Mouse (Mus musculus) megakaryocyte-erythroid progenitor cell, adult 5-6 weeks (primary cell): ENCODE measurements at regions not wholly inside any gene's neighbourhood (a gene's known extent, or its start where the extent isn't known, plus 50 kb on each side); places are given as distances from the start of the nearest gene placed in this dataset.

ENCODE experiments used
- ATAC-seq: replicated peaks from 2 replicates; pipeline ENCODE4 v1.8.0; 2016; ENCODE audit warnings: mild to moderate bottlenecking, inconsistent platforms; ENCODE audit not compliant: severe bottlenecking, poor library complexity, low FRiP score, low TSS enrichment

DNA sequence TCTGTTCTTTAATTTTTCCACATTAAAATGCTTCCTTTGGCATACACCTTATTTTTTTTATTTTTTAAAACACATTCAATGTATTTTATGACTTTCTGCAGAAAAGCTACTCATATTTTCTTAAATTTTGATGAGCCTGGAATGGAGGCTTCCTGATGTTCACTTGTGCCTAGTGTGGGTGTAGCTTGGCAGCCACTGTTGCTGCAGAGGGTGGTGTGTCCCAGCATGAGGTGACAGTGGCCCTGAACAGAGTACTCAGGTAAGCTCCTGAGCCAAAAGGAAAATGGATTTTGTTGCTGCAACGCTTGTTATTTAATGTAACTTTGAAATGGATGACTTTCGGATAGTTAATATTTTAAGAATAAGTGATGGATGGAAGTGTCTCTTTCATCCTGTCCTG lies 170.6 kb downstream of the Eipr1 start:
- no peak for ATAC-seq

DNA sequence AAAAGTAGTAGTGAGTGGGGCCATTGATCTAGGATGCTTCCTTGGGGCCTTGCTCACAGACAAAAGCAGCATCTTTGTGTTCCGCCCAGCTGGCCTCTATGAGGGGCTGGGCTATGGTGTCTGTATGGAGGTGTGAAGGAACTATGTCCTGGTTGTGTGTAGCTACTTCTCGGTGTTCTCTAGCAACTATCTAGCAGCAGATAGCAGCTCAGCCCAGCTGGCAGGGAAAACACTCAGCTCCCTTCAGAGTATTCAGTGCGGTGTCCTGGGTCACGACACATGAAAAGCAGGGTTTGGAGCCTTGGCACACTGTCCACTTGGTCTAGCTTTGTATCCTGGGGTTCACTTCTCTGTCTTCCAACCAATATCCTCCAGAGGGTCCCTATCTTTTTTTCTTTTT lies 173.6 kb downstream of the Eipr1 start:
- no peak for ATAC-seq

DNA sequence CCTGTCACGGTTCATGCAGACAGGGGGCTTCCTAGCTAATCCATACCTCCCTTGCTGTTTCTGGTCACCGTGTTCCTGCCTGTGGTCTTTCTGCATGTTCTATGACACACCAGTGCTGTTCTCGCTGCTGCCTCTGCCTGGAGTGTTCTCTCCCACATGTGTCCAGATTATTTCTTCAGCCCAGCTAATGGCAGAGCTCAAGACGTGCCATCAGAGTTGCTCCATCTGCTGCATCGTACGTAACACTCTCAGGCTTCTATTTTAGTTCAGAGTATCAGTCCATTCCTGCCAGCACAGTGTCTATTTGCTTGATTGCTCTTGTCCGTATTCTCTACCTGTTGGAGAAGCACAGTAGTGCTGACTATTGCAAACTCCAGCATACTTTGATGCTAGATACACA lies 188.3 kb downstream of the Eipr1 start:
- no peak for ATAC-seq

DNA sequence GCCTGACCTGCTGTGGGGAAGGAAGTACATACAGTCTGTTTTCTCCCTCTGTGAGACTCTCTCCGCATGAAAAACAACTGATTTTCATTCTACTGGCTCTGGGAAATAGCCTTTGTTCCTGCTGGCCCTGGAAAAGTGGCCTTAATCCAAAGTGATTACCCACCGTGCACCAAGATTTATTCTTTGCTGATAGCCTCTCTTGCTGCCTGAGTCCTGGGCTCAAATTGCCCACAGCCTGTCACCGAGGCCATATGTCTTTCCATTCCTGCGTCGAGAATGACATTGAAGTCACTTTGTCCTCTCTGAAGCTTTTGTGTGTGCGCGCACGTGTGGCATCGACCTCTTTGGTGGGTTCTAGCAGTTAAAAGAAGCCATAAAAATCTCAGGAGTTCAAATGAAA lies 197.3 kb downstream of the Eipr1 start:
- ATAC-seq = no peak

DNA sequence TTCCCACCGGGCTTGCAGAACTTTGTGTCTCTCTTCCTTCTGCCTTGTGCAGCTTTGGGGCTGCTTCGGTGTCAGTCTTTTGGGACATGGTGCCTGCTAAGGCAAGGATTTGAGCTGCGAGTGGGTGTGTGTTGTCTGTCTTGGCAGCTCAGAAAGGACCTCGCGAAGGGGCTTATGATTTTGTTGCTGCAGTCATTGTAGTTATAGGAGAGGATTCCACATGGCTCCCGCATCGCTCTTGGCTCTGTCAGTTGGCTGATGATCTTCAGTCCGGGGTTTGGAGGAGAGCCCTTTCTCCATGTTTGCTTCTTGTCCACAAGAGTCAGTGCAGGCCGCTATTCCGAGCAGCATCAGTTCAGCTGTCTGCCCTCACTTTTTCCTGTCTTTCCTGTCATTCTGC lies 197.7 kb downstream of the Eipr1 start:
- no peak for ATAC-seq

DNA sequence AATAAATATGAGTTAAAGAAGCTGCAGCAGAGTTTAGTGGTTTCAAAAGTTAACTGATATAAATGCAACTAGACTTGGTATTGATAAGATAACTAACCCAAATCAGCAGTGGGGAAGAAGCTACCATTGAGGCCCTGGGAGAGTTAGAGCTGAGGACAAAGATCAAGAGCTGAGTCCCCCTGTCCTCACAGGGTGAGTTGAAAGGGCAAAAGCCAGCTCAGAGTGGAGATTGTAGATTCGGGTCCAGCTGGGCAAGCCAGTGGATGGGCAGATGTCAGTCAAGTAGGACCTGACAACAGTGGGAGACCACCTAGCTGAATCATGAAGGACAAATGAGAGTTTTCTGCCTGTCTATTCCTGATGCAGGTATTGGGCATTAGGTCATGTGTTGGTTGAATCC lies 205.6 kb downstream of the Eipr1 start:
- no peak for ATAC-seq

DNA sequence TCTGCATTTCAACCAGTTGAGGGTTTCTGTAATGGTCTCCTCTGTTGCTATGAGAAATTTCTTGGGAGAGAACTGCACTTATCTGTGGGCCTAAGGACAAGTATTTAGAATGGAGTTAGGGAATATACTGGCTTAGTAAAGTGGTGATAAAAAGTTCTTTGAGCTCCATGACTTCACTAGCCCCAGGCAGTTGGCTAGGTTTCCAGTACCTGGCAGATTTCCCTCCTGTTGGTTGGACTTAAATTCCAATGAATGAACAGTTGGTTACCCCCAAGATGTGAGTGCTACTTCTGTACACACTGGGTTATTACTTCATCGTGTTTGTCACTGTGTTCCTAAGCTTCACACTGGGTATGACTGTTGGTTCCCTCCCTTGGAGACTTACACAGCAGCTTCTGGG lies 207.1 kb downstream of the Eipr1 start:
- ATAC-seq = no peak

DNA sequence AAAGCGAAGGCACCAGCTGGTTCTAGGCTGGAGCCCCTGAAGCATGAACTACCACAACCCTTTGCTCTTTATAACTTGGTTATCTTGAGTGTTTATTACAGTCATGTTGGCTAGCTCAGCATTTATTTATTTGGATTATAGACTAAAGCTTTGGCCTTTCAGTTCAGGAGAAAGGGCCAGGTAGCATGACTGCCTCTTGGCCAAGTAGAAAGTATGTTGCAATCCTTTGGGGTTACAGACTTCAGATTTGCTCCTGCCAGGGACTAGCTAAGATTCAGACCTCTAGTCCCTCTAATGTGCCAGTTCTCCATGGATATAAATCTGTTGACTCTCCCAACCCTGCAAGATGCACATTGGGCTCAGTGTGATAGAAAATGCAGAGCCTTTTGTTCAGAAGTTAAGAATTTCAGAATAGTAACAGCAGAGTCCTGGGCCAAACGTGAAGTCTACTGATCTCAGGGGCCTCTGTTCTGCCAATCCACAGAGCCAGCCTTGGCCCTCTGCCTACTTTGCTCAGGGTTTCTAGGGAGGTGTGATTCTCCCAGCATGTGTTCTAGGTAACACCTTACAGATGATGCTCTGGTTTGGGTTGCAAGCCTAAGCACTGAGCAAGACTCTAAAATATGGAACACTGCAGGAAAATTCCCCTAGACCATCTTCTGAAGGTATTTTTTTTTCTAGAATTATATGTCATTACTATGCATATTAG lies 218.2 kb downstream of the Eipr1 start:
- ATAC-seq = no peak

DNA sequence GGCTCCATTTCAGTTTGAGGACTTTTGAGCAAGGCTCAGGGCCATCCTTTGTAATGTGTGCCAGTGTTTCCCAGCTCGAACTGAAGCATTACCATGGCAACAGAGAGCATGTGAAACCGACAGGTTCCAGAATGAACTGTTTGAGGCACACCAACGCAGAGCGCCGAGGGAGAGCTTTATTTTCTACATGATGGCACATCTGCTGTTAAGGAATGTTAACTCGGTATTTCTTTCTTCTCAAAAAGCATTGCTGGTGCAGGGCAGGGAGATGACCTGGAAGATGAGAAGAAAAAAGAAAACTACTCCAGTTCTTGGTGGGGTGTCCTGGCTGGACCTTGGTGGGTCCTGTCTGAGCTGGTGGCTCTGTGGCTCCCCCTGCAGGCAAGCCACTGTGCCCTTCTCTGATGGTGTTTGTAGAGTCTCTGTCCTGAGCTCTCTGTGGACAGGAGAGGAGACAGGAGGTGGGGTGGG lies 223.0 kb downstream of the Eipr1 start:
- ATAC-seq = no peak

DNA sequence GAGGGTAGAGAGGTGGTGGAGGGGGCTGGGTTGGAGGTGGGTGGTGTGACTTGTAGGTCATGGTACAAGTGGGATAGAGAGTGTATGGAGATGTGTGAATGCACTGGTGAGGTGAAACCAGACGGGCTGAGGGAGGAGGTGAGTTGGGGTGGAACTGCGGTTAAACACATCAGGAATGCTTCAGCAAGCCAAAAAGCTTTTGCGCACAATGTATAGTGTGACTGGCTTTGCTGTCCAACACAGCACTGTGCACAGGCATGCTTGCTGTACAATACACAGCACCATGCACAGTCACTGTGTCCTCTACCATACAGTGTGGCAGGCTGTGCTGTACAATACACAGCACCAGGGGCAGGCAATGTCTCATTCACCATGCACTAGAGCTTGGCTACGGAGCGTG lies 223.6 kb downstream of the Eipr1 start:
- ATAC-seq = no peak

DNA sequence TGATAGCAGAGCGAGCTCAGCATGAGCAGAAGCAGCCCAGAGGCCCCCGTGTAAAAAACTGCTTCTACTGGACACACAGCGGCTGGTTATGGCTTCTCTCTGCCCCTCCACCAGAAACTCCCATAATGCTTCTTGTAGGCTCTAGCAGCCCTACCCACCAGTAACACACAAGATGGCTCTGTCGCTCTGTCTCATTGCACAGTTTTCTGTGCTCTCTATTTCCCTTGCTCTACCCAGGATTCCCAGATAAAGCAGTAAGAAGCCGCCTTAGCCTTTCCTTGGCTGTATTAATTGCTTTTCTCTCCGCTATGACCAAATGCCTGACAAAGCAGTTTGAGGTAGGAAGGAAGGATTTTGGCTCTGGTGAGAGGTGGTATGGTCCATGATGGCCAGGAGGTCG lies 228.1 kb downstream of the Eipr1 start:
- ATAC-seq = no peak

DNA sequence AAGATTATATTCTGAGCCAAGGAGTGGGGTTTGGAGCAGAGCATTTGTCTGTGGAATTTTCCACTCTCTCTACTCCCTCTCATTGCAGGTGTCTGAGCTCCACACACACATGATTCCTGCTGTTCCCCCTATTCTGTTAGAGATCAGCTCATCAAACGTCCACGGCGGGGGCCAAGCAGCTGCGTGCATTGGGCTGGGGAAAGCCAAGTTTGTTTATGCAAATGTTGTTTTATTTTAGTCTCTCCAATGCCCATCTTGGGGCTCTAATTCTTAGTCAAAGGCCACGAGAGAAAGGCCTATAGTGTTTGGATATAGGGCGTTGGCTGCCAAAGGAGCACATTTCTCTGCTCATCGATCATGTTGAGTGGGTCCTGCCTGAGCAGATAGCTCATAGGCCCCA lies 234.6 kb downstream of the Eipr1 start:
- ATAC-seq = no peak

DNA sequence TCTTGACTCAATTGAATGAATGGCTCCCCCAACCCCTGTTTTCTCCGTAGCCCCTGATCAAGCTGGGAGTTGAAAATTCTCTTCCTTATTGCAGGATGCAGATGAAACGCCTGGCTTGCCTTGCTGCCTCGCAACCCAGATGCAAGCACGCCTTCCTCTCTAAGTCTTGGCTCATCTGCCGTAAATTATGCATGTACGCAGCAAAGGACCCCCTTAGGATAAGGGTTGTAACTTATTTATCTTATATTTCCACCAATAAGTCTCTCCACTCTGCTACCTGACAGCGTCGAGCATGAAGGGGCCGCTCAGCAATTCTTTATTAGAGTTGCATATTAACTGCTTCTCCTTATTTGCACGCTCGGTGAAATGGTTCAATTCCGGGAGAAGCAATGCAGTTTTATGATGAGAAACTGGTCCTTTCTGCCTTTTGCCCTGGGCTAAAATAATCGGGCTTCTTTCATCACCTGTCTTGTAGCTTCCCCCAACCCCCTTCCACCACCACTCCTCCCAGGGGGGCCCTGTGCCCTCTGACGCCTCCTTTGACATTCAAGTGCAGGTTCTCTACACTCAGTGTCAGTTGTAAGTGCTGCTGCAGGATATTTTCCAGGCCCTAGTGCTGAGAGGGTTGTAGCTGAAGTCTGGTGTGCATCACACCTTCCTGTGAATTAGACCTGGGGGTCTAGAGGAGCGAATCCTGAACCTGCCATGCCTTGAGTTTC lies 246.0 kb downstream of the Eipr1 start:
- ATAC-seq = no peak

DNA sequence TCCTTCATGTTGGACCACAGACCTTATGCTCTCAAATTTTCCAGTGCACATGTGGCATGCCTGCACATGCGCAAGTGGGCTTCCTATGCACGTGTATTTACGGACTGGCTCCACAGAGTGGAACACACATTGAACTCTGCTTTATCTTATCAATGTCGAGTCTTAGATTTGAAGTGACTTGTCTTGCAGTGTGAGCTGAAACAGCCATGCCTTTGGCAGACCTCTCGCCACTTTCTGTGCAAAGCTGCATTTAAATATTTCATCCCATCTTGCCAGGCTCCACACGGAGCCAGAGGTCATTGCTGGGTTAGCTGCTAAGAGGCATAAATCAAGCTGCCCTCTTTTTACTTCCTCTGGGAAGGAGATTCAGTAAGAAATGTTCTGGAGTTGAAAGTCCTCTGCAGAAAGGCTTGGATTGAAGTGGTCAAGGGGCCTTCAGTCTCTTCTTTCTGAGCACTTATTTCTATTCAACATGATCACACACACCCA lies 248.4 kb downstream of the Eipr1 start:
- no peak for ATAC-seq

DNA sequence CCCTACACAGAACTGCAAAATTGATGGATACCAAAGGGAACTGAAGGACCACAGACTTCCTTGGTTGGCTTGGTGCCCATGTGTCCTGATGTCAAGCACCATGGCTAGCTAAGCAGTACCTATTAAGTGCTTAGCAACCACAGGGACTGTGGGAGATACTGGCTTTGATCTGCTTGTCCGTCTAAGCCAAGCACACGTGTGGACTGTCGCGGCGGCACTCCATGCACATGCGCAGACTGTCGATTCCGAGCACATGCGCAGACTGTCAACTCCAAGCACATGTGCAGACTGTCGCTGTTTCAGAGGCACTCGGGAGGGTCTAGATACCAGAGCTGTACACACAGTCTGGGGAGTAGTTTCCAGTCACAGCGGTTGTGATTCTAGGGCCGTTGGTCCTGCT lies 252.9 kb downstream of the Eipr1 start:
- ATAC-seq = no peak

DNA sequence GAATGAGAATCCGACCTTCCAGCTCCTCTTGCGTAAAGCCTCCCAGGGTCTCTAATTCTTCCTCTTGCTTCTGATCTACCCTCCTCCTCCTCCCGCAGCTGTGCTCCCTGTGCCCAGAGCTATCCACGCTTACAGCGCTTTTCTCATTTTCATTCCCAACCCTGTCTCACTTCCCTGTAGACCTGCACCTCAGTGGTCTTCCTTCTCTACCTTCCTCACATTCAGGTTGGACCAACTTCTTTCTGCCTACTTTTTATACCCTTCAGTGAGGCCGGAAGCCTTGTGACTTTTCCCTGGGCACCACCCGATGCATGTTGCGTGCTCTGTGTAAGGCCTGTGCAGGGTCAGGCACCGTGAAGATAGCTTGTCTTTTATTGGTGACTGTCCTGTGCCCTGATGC lies 263.0 kb downstream of the Eipr1 start:
- ATAC-seq = no peak

DNA sequence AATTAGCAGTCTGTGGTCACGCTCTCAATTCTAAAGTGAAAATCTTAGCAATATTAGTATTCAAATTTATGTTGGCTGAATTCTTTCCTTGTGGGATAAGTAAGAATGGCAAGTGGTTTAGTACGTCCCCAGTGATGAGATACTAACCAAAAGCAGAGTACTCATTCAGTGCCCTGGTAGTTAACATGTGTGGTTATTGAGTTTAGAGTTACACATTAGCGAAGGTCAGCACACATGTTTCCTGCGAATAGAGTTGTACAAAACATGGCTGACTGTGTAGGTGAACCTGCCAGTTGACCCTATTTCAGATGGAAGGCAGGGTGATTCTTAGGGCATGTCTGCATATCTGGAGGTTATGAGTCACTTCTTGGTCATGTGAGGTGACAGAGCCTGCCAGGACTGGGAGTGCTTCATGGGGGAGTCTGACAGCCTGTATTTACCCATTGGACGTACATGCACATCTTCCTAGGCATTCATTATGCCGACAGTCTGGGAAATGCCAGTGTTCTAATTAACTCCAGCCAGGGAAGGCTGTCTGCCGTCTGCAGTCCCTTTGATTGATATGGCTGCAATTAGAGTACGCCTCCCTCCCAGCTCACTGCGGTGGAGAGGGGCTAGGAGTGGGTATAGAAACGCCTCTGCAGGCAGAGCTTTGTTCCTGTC lies 263.7 kb downstream of the Eipr1 start:
- ATAC-seq = no peak

DNA sequence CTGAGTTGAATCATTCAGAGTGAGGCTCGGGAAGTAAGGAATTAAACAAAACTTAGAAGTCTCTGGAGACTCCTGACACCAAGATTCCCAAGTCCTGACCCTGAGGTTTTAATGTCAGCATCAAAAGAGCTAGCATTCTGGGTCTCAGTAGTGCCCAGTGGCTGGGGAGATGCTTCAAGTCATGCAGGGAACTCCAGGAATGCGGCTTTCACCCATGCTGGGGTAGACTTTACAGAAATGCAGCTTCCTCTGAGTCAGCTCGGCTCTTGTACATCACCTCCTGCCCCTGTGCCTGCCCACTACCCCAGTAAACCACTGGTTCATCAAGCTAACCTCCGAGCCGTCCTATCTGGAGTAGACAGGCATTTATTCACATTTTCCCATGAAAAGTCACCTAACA lies 269.5 kb downstream of the Eipr1 start:
- ATAC-seq = no peak

DNA sequence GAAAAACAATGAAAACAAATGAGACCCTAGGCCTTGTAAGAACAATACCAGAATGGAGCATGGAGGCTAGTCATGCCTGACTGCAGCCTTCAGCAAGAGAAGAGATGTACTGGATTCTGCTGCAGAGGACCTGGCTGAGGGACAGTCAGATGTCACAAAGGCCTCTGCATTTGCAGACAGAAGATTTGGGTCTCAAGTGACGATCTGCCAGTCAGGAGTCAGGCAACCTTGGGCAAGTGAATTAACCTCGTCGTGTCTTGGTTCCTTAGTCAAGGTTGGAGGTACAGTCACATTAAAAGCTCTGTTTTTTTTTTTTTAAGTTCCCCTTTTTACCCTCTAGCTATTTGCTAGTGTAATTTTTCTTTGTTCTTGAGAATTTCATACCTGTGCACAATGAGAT lies 276.6 kb downstream of the Eipr1 start:
- no peak for ATAC-seq

DNA sequence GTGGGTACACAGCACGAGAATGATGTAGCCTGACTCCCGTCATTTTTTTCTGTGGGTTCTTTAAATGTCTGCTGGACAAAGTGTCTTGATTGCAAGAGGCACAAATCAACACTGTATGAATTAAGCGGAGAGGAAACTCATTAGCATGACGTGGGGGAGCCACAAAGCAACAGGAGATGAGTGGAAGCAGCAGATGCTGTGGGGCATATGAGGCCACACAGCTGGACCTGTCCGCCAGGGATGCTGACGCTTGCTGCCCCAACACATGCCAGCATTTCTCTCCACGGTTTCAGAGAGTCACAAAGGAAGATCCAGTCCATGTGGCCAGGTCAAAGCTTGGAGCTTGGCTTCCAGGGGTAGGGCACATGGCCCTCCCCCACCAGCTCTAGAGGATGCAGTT lies 277.9 kb downstream of the Eipr1 start:
- ATAC-seq = no peak

DNA sequence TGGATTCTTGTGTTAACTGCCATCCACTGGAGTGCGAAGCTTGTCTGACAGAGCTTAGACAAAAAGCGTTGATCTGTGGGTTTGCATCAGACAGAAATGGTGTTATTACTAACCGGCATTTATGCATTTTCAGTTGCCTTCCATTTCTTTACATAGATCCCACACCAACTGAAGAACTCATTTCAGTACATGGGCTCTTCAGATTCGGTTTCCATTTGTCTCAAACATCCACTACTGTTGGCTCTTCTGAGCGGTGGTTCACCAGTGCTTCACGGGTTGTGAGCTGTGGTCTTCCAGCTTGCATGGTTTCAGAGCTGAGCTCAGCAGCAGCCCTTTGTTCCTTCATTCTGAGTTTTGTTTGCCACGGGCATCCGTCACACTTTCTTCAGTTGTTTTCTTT lies 294.4 kb downstream of the Eipr1 start:
- ATAC-seq = no peak
